Mouse (Mus musculus): ENCODE measurements around the gene Kcnma1. TPM values are rescaled to one million over a fixed set of nuclear protein-coding genes. Genes with fewer than 3 reads are reported as not detected.

Gene Kcnma1
- polyA plus RNA-seq, 1 experiment from 2014 or later: 0.62 TPM

DNA sequence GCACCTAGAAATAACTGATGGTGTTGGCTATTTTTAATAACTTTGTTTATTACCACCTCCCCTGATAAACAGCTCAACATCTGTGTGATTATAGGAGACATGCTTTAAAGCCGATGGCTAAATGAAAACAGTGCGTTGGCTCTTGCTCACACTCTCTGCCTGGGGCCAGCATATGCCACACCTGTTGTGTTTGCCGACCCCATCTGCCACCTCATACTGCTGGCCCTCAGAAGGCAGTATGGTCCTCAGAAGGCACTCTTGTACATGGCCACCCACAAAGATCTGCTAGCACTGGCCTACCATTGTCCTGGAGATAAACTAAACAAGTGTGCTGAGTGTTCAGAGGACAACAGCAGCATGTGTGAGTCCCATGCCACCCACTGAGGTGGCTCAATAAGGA lies 118.3 kb downstream of the Kcnma1 start:
- TF ChIP-seq EP300 (IDR thresholded peaks at IDR 0.05) (no peak), CTCF (IDR thresholded peaks at IDR 0.05) (no peak)
- 64% methylated on average over 3 of the region's 3 CpGs for WGBS

DNA sequence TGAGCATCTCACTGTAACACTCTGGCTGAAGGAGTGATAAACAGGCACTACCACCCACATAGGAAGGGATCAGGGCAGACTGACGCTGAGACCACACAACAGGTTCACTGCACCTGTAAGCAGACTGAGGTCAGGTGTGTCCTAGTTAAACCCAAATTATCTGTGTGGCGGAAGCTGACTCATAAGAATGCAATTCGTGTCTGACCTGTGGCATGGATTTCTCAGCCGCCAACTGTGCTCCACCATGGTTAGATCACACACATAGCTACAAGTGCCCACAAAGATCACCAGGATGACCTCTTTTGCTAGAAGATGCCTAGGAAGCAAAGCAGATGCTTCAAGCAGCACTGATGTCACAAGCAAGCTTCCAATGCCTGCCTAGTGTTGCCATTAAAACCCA lies 128.2 kb downstream of the Kcnma1 start:
- Histone ChIP-seq H3K4me1 (ENCODE audit: insufficient read depth, low read depth, low read length) (no peaks in the 10 kb centered on the region), H3K9ac (replicated peaks; ENCODE audit: low read depth) (no peak overlapping the region), H3K27ac (ENCODE audit: low read length) (no peak overlapping the region), H3K36me3 (ENCODE audit: insufficient read depth, low read length) (no peaks in the 10 kb centered on the region), H3K4me2 (replicated peaks; ENCODE audit: low read depth, low read length) (no peak overlapping the region), H3K4me3 (ENCODE audit: low read depth, low read length) (no peak overlapping the region), H3K9me3 (ENCODE audit: low read length) (no peaks in the 10 kb centered on the region), H3K27me3 (replicated peaks; ENCODE audit: insufficient read depth, low read length) (no peaks in the 10 kb centered on the region)
- TF ChIP-seq EP300 (IDR thresholded peaks at IDR 0.05) (no peak), CTCF (IDR thresholded peaks at IDR 0.05) (no peak)
- 63% methylated on average over 4 of the region's 4 CpGs for WGBS
- ATAC-seq (no peak), DNase-seq (ENCODE audit: low spot score) (no peak)

More for the DNA sequence above, 118.3 kb downstream of the Kcnma1 start:
- no peak overlapping the region for H3K9ac ChIP-seq (replicated peaks; ENCODE audit: low read depth)
- no peak for ATAC-seq
- no peaks in the 10 kb centered on the region for H3K4me1 ChIP-seq (ENCODE audit: insufficient read depth, low read depth, low read length)
- H3K4me2 ChIP-seq (replicated peaks; ENCODE audit: low read depth, low read length): no peak overlapping the region
- no peaks in the 10 kb centered on the region for H3K27me3 ChIP-seq (replicated peaks; ENCODE audit: insufficient read depth, low read length)
- H3K36me3 ChIP-seq (ENCODE audit: insufficient read depth, low read length): no peaks in the 10 kb centered on the region
- no peak overlapping the region for H3K4me3 ChIP-seq (ENCODE audit: low read depth, low read length)
- no peak for DNase-seq (ENCODE audit: low spot score)
- no peaks in the 10 kb centered on the region for H3K9me3 ChIP-seq (ENCODE audit: low read length)
- no peak overlapping the region for H3K27ac ChIP-seq (ENCODE audit: low read length)

DNA sequence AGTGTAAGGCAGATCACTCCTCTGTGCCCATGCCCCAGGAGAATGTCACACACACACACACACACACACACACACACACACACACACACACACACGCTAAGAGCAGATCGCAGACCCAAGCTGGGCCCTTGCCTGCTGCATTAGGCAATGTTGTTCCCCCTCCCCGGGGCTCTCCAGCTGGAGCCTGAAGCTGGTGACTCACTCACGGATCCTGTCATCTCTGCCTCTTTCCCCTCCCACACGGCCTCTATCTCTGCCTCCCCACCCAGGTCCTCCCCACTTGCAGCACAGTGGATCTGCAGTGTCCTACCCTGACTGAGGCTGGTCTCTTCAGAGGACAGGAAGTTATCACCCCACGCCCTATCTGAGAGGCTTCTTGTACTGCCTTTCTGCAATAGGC lies 128.8 kb downstream of the Kcnma1 start:
- H3K36me3 ChIP-seq (ENCODE audit: insufficient read depth, low read length): no peaks in the 10 kb centered on the region
- H3K27ac ChIP-seq (ENCODE audit: low read length): no peak overlapping the region
- WGBS: 32% methylated on average over 6 of the region's 6 CpGs
- peak; percentile 75 for DNase-seq (ENCODE audit: low spot score)
- H3K4me3 ChIP-seq (ENCODE audit: low read depth, low read length): no peak overlapping the region
- no peak overlapping the region for H3K9ac ChIP-seq (replicated peaks; ENCODE audit: low read depth)
- no peaks in the 10 kb centered on the region for H3K9me3 ChIP-seq (ENCODE audit: low read length)
- H3K27me3 ChIP-seq (replicated peaks; ENCODE audit: insufficient read depth, low read length): no peaks in the 10 kb centered on the region
- ATAC-seq: peak; percentile 86
- no peak overlapping the region for H3K4me2 ChIP-seq (replicated peaks; ENCODE audit: low read depth, low read length)
- no peak for TF ChIP-seq EP300 (IDR thresholded peaks at IDR 0.05)
- TF ChIP-seq CTCF (IDR thresholded peaks at IDR 0.05): no peak
- no peaks in the 10 kb centered on the region for H3K4me1 ChIP-seq (ENCODE audit: insufficient read depth, low read depth, low read length)

DNA sequence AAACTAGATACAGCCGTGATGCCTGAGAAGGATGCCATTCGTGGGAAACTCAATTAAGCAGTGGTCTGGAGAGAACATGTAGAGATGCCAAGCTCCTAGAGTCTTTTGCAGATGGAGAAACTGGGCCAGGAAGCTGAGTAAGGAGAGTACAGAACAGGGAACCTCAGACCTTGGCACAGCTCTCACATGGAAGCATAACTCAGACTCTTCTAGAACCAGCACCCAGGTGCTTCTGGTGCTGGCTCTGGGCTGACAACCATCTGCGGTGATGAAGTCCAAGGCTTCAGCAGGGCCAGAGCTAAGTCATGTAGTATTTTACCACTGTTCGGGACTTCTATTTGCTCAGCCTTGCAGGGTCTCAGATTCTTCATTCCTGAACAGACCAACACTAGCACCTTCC lies 129.2 kb downstream of the Kcnma1 start:
- Histone ChIP-seq H3K4me3 (ENCODE audit: low read depth, low read length) (no peak overlapping the region), H3K4me1 (ENCODE audit: insufficient read depth, low read depth, low read length) (no peaks in the 10 kb centered on the region), H3K27me3 (replicated peaks; ENCODE audit: insufficient read depth, low read length) (no peaks in the 10 kb centered on the region), H3K4me2 (replicated peaks; ENCODE audit: low read depth, low read length) (no peak overlapping the region), H3K36me3 (ENCODE audit: insufficient read depth, low read length) (no peaks in the 10 kb centered on the region), H3K9me3 (ENCODE audit: low read length) (no peaks in the 10 kb centered on the region), H3K9ac (replicated peaks; ENCODE audit: low read depth) (no peak overlapping the region), H3K27ac (ENCODE audit: low read length) (no peak overlapping the region)
- ATAC-seq (no peak), DNase-seq (ENCODE audit: low spot score) (no peak)
- 74% methylated on average over 4 of the region's 4 CpGs for WGBS
- TF ChIP-seq CTCF (IDR thresholded peaks at IDR 0.05) (no peak), EP300 (IDR thresholded peaks at IDR 0.05) (no peak)

DNA sequence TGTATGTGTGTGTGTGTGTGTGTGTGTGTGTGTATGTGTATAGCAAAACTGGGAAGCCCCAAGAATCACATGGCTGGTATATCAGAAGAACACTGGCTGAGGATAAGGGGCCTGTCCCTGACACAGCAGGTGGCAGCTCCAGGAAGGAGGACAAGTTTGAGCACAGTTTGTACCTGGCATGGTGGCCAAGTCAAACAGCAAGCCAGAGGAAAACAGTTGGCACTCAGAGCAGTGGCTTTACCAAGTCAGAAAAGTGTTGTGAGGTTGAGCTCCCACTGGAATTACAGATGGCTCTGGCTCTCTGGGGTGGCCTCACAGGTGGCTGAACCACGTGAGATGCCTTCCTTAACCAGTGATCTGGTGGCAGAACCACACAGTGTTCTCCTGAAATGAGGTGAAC lies 132.3 kb downstream of the Kcnma1 start:
- no peaks in the 10 kb centered on the region for H3K9me3 ChIP-seq (ENCODE audit: low read length)
- H3K27me3 ChIP-seq (replicated peaks; ENCODE audit: insufficient read depth, low read length): no peaks in the 10 kb centered on the region
- TF ChIP-seq CTCF (IDR thresholded peaks at IDR 0.05): no peak
- no peak for TF ChIP-seq EP300 (IDR thresholded peaks at IDR 0.05)
- no peak overlapping the region for H3K4me2 ChIP-seq (replicated peaks; ENCODE audit: low read depth, low read length)
- no peak for ATAC-seq
- no peak for DNase-seq (ENCODE audit: low spot score)
- no peaks in the 10 kb centered on the region for H3K36me3 ChIP-seq (ENCODE audit: insufficient read depth, low read length)
- no peak overlapping the region for H3K9ac ChIP-seq (replicated peaks; ENCODE audit: low read depth)
- WGBS: 82% methylated on average over 1 of the region's 1 CpGs
- H3K27ac ChIP-seq (ENCODE audit: low read length): no peak overlapping the region
- H3K4me1 ChIP-seq (ENCODE audit: insufficient read depth, low read depth, low read length): no peaks in the 10 kb centered on the region
- H3K4me3 ChIP-seq (ENCODE audit: low read depth, low read length): no peak overlapping the region

DNA sequence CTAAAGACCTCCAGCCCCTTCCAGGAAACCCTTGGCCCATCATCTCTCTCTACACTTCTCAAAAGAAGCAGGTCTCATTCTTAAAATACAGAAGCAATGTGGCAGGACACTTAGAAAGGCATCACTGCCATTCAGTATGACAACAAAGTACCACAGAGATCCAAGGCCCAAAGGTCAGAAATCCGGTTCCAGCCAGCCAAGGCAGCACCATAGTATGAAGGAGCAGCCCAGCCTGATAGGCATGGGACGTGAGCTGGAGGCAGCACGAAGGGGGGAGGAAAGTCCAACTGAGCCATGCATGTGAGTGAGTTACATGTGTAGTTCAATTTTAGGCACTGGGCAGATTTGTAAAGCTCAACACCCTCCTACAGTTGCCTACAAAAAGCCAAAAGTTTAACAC lies 135.0 kb downstream of the Kcnma1 start:
- Histone ChIP-seq H3K9me3 (ENCODE audit: low read length) (no peaks in the 10 kb centered on the region), H3K9ac (replicated peaks; ENCODE audit: low read depth) (no peak overlapping the region), H3K27me3 (replicated peaks; ENCODE audit: insufficient read depth, low read length) (no peaks in the 10 kb centered on the region), H3K4me1 (ENCODE audit: insufficient read depth, low read depth, low read length) (no peaks in the 10 kb centered on the region), H3K4me3 (ENCODE audit: low read depth, low read length) (no peak overlapping the region), H3K4me2 (replicated peaks; ENCODE audit: low read depth, low read length) (no peak overlapping the region), H3K27ac (ENCODE audit: low read length) (no peak overlapping the region), H3K36me3 (ENCODE audit: insufficient read depth, low read length) (no peaks in the 10 kb centered on the region)
- ATAC-seq (no peak), DNase-seq (ENCODE audit: low spot score) (no peak)
- TF ChIP-seq CTCF (IDR thresholded peaks at IDR 0.05) (no peak), EP300 (IDR thresholded peaks at IDR 0.05) (no peak)
- 82% methylated on average over 3 of the region's 3 CpGs for WGBS

DNA sequence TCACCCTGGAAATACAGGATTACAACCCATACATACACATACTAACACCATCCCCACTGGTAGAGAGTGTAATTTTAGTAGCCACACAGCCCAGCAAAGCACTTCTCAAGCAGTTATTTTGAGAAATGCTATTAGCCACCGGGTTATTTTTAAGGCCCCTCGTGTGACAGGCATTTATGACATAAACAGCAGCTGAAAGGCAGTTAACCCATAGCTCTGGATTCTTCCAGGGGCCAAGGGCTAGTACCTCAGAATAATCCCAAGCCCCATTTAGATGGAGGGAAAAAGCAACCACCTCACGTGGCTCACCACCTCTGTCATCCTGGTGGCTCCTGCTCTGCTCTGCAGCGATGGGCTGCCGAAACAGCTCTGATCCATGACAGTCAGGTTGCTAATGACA lies 136.7 kb downstream of the Kcnma1 start:
- no peaks in the 10 kb centered on the region for H3K9me3 ChIP-seq (ENCODE audit: low read length)
- 79% methylated on average over 5 of the region's 5 CpGs for WGBS
- H3K36me3 ChIP-seq (ENCODE audit: insufficient read depth, low read length): no peaks in the 10 kb centered on the region
- no peak overlapping the region for H3K4me2 ChIP-seq (replicated peaks; ENCODE audit: low read depth, low read length)
- TF ChIP-seq CTCF (IDR thresholded peaks at IDR 0.05) (no peak), EP300 (IDR thresholded peaks at IDR 0.05) (no peak)
- ATAC-seq: no peak
- no peaks in the 10 kb centered on the region for H3K4me1 ChIP-seq (ENCODE audit: insufficient read depth, low read depth, low read length)
- no peak overlapping the region for H3K9ac ChIP-seq (replicated peaks; ENCODE audit: low read depth)
- no peak overlapping the region for H3K27ac ChIP-seq (ENCODE audit: low read length)
- no peaks in the 10 kb centered on the region for H3K27me3 ChIP-seq (replicated peaks; ENCODE audit: insufficient read depth, low read length)
- no peak overlapping the region for H3K4me3 ChIP-seq (ENCODE audit: low read depth, low read length)
- DNase-seq (ENCODE audit: low spot score): no peak

All from lung, postnatal 0 days (tissue).